Mouse (Mus musculus): ENCODE measurements around the gene Fam49a.

DNA sequence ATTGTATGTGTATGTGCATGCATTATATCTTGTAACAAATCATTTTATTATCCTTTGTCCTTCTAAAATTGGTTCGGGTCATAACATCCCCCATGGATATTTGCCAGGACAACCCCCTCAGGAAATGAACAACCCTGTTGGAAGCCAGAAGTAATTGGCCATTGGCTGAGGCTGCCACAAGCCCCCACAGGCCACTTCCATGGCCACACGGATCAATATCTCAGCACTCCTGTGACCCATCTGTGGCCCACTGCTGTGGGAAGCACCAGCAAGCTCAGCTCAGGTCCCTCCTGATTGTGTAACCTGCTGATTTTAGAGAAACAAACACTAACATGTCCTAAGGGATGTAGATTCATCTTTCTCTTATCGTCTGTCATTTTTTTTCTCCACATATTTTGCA is 22.4 kb upstream of the Fam49a start:
- TF ChIP-seq MYOG (IDR thresholded peaks at IDR 0.05; ENCODE audit: control insufficient read depth, extremely low read depth, insufficient read length), result no peak
- TF ChIP-seq CTCF (IDR thresholded peaks at IDR 0.05; ENCODE audit: control insufficient read depth, insufficient read depth, insufficient read length), result no peak

Measured in C2C12 (cell line).